In the genomic region with DNA sequence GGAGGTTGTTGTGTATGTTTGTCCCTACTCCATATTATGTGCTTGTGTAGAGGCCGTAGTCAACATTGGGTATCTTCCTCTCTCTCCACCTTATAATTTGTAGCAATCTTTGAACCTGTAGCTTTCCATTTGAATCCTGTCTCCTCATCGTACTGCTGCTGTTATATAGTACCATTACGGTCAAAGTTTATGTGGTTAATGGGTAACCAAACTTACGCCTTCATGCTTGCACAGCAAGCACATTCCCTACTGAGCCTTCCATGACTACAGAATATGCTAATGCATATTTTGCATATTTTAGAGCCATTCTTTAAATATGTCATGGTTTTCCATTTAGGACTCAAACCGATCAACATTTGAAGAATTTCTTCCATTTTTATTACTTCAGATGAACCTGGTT, we compare ENCODE assay signal across 16 mouse cellular contexts.
"Had no signal": no experiment of that assay in that cellular context is flagged by ENCODE, and none has a peak within 500 bp of the region (broad histone marks: within the 10 kb centered on the region; RNA-seq: fewer than 3 reads in every experiment).

No protein-coding gene starts in this region.

- H3K9me3 ChIP-seq: kidney, embryonic 15.5 days; limb, embryonic 10.5 days; limb, embryonic 13.5 days; liver, embryonic 12.5 days; liver, embryonic 15.5 days had no signal

- H3K4me1 ChIP-seq: kidney, embryonic 15.5 days; limb, embryonic 10.5 days; limb, embryonic 13.5 days had no signal

- H3K9ac ChIP-seq: kidney, embryonic 15.5 days; limb, embryonic 13.5 days; liver, embryonic 12.5 days; liver, embryonic 15.5 days had no signal

- ATAC-seq: hindbrain, embryonic 16.5 days; liver, embryonic 12.5 days had no signal

- H3K27ac ChIP-seq: kidney, embryonic 15.5 days; left cerebral cortex, adult 2 months; limb, embryonic 10.5 days; limb, embryonic 13.5 days; liver, embryonic 12.5 days; liver, embryonic 15.5 days had no signal

- H3K4me2 ChIP-seq: kidney, embryonic 15.5 days; limb, embryonic 13.5 days; liver, embryonic 12.5 days; liver, embryonic 15.5 days; midbrain, embryonic 11.5 days had no signal

- DNase-seq: kidney, adult 11 months; layer of hippocampus, postnatal 36 days; lung, adult 2 months; lung, postnatal 14 days; lung, postnatal 4 days; midbrain, embryonic 14.5 days; thymus, adult 18-20 months; thymus, postnatal 25 days had no signal

- H3K36me3 ChIP-seq: limb, embryonic 13.5 days; liver, embryonic 15.5 days had no signal

- H3K4me3 ChIP-seq: kidney, embryonic 15.5 days; left cerebral cortex, adult 2 months; limb, embryonic 10.5 days; limb, embryonic 13.5 days; liver, embryonic 12.5 days; liver, embryonic 15.5 days had no signal

- H3K27me3 ChIP-seq: kidney, embryonic 15.5 days; limb, embryonic 13.5 days; liver, embryonic 12.5 days; liver, embryonic 15.5 days had no signal
